Mouse (Mus musculus): ENCODE results near the gene Gm21897. TPM values are rescaled to one million over a fixed set of nuclear protein-coding genes. Genes with fewer than 3 reads are reported as not detected.
A peak's percentile ranks its signal among the peaks of the same experiment; 100 is the strongest.
"Not testable (repeated sequence)": the region's sequence is repeated elsewhere in the genome, so short reads cannot be mapped to it uniquely, and the experiment has no call there.

The Gm21897 gene
- not detected for total RNA-seq (2021)
- long read RNA-seq, experiment 1 = 0 reads
- long read RNA-seq, experiment 2 = 0 reads

DNA sequence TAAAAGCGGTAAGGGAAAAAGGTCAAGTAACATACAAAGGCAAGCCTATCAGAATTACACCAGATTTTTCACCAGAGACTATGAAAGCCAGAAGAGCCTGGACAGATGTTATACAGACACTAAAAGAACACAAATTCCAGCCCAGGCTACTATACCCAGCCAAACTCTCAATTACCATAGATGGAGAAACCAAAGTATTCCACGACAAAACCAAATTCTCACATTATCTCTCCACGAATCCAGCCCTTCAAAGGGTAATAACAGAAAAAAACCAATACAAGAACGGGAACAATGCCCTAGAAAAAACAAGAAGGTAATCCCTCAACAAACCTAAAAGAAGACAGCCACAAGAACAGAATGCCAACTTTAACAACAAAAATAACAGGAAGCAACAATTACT is at the start of gene Gm21897:
Gm21897 (plus strand) TSS at position 301 of the 400 bp plus-strand sequence.
- intact Hi-C loops (cut with DNase I); DNase-seq: not testable (repeated sequence)

DNA sequence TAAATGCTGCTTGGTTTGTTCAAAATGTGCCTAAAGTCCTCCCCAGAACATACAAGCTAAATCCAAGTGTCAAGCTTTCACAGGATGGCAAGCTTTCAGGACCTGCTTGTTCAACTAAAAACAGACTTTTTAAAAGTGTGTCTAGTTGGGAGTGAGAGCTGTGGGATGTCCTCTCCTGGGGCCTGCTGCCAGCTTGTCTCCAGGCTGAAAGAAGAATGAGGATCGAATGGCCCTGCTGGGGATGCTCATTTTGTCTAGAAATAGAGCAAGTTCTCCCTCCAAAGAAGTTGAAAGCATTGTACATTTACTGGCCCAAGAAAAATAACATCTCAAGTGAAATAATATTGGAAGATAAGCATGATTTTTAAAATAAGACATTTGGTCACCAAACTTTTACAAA is 45.0 kb upstream of the Gm21897 start:
- intact Hi-C loops (cut with DNase I) = no loop called here

DNA sequence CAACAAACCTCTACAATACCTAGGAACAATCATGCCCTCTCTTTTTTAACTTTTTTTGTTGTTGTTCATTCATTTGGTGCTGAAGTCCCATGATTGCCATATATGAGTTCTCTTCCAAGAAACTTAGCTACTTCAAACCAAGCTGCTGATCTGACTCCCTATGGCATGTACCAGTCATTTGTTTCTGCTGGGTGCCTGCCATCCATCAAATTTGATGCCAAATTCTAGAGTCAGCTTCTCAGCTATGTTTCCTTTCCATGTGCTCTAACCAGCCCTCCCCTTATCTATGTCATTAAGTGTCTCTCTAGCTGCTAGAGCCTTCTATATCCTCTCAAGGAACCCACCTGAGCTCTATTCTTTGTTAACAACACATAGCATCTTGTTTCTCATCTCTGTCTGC is 39.8 kb upstream of the Gm21897 start:
- intact Hi-C loops (cut with DNase I) = no loop called here

More for the DNA sequence above, 45.0 kb upstream of the Gm21897 start:
- DNase-seq = no peak

DNA sequence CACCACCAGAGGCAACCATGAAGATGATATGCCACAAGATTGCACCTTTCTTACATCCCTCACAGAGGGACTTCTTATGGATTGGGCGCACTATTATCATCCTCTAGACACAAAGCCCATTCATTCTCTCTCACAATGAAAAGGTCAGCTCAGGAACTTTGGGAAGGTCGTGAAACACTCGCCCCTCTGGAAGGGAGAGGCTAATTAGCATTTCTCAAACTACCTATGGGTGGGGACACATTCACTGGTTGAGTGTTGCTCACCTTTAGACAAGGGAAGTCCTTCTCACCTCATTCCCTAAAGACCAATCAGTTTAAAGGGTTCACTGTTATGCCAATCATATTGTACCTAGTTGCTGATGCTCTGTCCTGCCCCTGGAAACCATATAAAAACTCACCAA is 24.2 kb upstream of the Gm21897 start:
- no peak for DNase-seq
- intact Hi-C loops (cut with DNase I) = loop anchor here (10.0 kb wide), 1 partner anchor 148 kb away; no protein-coding TSS in a partner anchor

More for the DNA sequence above, 39.8 kb upstream of the Gm21897 start:
- no peak for DNase-seq

DNA sequence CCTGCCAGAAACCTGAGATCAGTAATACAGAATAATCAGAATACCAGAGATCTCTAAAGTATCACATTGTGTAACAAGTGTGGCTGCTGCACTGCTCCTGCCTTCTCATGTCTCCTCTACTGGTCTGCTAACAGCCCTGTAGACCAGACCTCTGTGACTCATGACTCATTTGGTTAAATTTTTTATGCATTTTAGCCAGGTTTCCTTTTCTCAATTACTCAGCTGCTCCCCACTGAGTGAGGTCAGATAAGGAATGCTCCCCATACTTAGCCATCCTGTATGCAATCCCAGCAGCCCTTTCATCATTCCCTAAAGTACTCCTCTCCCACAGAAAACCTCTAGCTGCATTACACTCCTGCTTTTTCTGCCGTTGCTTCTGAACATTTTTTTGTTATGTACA is 23.0 kb upstream of the Gm21897 start:
- intact Hi-C loops (cut with DNase I) = loop anchor here (10.0 kb wide), 1 partner anchor 149 kb away; no protein-coding TSS in a partner anchor
- no peak for DNase-seq

DNA sequence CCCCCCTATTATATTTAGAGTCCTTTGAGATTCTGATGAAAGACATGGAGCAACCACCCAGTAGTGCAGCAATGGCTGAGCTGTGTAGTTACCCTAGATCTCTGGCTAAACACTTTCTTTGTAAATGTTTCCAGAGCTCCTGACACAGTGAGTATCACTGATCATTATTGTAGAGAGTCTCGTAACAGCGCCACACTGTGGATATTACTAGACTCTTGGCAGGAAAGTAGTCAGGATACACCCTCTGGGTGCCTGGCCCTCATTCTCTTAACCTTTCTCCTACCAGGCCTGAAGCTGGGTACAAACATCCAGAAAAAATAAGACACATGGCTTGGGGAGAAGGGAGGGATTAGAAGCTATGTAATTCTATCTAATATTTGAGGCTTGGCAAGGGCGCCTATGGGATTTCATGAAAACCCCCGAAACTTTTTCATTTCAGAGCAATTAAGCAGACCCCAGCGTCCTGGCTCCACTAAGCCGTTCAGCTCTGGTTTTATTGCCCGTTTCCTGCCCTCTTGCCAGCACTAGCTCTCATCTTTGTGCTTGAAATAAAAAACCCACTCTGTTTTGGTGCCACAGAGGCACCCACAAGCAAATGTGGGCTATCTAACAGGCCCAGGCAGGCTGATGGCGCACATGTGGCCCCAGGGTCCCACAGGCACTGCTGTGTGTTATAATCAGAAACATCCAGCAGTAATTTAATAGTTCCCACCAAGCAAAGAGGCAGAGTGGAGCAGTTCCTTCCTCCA is 22.2 kb upstream of the Gm21897 start:
- DNase-seq = peak in 1 of 2 experiments; percentile 27
- intact Hi-C loops (cut with DNase I) = loop anchor here (5.0 to 10.0 kb wide), 2 partner anchors 150 to 593 kb away; no protein-coding TSS in a partner anchor

DNA sequence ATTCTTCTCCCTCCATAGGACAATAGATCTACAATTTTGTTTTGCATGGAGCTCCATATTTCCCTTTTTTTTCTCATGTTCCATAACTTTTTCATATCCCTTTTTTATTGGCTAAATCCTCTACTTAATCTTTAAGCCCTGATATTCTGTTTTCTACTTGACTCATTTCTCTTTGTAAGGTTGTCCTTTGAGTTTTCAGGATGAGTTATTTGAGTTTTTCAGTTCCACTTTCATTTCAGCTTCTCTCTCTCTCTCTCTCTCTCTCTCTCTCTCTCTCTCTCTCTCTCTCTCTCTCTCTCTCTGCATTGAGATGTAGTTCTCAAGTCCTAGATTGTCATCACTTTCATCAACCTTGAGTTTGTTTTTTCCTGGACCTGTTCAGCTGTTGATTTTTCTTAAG is 17.3 kb downstream of the Gm21897 start:
- no peak for DNase-seq
- intact Hi-C loops (cut with DNase I) = no loop called here

DNA sequence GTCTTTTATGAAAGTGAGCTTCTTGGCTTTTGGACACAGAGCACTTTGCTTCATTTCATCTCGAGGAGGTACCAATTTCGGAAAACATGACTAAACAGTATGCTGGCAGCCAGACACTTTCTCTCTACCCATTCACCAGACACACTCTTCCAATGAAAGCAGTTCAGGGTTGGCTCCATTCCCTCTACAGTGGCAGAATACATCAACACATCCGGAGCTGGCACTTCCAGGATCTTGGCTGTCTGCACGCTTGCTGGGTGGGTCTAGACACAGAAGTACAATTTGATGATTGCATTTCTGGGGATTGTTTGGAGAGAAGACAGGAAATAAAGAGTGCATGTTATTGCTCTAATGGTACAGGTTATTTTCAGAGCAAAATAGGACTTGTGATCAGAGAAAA is 21.8 kb downstream of the Gm21897 start:
- peak in 1 of 2 experiments; percentile 10 for DNase-seq
- intact Hi-C loops (cut with DNase I) = no loop called here

DNA sequence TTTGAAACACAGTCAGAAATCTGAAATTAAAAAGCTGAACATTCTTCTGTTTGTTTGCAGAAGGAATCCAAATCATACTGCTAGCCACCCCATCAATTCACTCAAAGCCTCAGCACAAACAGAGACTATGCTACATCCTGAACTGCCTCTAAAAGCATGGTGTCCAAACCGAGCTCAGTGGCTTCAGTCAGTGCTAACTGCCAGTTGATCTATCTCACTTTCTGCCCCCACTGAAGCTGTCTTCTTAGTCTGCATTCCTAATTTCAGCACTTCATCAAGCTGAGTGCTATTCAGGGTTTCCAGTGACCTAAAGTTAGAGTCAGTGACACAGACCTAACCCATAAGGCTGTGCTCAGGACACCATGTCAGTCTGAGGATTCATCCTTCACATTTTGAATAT is 28.8 kb downstream of the Gm21897 start:
- intact Hi-C loops (cut with DNase I) = no loop called here
- DNase-seq = no peak

DNA sequence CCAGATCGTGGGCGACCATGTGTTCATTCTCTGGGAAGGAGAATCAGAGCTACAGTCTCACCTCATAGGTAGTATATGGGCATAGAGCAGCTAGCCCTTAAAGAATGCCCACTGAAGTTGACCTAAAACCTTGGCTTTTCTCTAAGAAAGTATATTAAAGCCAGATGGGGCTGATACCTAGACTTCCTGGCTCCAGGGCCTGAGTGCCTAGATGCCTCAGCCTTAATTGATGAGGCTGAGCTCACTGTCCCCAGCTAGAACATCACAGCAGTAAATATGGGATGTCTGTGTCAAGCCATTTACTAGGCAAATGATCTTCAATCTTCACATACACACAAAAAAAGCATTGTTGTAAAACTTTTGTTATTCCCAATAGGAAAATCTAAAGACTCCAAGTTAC is 32.1 kb downstream of the Gm21897 start:
- no peak for DNase-seq
- intact Hi-C loops (cut with DNase I) = no loop called here

DNA sequence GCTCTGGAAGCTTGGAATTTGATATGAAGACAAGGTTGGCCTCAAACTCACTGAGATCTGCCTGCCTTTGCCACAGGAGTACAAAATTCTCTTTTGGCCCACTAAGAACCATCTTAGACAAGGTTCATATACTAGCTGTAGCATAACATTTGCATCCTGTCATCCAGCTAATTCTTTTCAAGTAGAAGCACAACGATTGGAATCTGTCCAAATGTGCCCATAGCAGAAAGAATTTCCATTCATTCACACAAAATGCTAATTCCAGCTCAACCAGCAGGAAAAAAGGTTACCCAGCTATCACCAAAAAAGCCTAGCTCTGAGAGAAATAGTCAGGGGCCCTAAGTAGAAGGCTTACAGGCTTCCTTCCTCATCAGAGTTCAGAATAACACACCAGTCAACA is 34.0 kb downstream of the Gm21897 start:
- DNase-seq = no peak
- intact Hi-C loops (cut with DNase I) = no loop called here

DNA sequence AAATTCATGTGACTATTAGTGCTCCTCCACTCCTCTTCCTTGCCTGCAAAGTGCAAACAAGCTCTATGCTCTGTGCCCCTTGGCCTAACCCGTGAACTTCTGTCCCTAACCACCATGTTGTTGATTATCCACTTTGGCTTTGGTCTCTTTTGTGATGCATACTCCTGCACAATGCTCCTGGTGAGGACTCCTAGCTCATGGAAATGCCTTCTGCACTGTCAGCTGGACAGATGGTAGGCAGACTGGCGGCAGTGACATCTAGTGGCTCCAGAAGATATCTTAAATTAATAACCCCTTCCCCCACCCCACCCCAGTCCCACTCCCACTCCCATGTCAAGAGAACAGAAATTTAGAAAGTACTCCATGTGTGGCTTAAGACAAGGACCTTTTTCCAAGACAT is 35.1 kb downstream of the Gm21897 start:
- intact Hi-C loops (cut with DNase I) = no loop called here
- no peak for DNase-seq

DNA sequence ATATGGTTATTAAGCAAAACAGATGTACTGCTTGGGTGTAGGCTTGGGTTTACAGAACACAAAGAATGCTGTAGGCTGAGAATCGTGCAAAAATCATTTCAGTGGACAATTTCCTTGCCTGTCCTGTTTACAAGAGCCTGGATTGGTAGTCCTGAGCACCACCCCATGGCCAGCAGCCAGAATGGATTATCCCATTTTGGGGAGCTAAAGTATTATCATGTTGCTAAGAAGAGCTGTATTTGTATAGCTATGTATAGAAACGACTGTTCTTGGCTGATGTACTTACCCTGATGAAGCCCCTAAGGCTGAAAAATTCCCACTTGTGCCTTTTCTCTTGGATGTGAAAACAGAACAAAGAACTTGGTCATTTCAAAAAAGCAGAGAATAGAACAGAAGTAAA is 37.6 kb downstream of the Gm21897 start:
- no peak for DNase-seq
- intact Hi-C loops (cut with DNase I) = no loop called here

DNA sequence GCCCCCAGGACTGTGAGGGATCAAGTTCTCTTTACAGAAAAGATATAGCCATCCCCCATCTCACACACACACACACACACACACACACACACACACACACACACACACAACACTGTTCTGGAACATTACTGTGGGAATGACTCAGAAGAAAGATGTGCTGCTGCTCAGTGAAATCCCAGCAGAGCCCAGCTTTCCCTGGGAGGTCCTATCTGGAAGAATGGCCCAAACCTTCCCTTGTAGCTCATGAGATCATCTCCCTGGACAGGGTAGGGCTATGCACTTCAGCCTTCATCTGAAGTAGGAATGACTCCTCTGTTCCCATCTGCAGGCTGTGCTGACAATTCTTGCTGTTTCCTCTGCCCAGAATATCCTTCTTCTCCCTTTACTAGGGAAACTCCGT is 38.1 kb downstream of the Gm21897 start:
- intact Hi-C loops (cut with DNase I) = no loop called here
- DNase-seq = peak in 1 of 2 experiments; percentile 23

DNA sequence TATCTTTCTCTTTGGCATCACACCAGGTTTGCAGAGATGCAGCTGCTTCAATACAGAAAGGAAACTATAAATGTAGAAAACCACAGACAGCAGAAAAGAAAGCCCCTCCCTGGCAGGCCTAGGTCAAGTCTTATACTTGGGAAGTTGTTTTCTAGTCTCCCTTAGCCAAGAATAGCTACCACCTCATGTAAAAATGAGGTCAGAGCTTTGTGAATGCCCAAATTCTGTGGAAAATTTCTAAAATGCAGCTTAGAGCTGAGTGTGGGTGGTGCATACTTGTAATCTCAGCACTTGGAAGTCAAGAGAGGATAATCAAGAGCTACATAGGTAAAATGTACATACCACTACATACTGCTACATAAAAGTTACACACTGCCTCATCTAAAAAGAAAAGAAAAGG is 40.5 kb downstream of the Gm21897 start:
- no peak for DNase-seq
- intact Hi-C loops (cut with DNase I) = no loop called here

DNA sequence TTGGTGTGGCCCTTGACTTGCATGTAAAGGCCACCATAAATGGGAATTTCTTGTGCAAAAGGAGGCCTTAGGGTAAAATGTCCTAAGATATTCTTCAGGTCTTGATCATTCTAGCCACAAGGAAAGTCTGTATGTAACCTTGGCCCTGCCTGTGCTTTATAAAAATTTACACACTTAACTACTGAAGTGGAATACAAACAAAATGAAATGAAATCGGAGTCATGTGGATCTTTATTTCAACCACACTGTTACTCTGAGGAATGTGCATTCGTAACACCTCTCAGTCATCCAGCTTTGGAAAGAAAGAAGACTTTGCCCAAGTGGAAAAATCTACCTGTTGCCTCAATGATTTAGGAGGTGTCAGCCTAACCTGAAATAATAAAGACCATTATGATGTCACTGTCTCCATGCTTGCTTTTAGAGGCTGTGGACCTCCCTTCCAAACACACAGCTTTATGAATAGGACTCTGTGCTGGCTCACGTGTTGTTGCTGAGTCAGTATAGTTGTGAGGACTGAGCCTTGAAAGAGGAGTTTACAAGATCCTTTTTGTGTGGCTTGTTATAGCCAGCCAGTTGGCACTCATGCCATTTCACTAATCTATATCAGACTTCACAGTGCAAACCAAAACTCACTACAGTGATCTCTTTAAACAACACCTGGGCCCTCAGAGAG is 42.0 kb downstream of the Gm21897 start:
- intact Hi-C loops (cut with DNase I) = no loop called here
- DNase-seq = no peak

DNA sequence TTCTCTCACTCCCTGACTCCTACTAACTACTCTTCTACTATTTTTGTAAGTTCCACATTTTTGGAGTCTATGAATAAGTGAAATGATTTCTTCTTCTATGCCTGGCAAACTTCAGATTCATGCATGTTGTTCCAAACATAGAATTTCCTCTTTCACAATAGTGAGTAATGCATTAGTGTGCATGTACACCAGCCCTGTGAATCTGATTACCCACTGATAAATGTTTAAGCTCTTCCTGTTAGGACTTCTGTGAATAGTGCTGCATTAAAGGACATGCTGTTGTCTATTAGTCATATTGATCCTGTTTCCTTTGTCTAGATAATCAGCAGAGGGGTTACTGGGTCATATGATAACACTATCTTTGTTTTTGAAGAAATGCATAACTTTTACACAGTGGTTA is 43.6 kb downstream of the Gm21897 start:
- DNase-seq = no peak
- intact Hi-C loops (cut with DNase I) = no loop called here

All from gastrocnemius, postnatal 36 days (tissue).